Mouse (Mus musculus) small intestine, adult 2 months (tissue): ENCODE measurements around the gene Gm45234.

Experiments used
- CTCF ChIP-seq: fragments of 200-500 bp; IDR thresholded peaks from 2 replicates; pipeline ENCODE4 v1.5.1; 2012; ENCODE audit warnings: low read depth, mild to moderate bottlenecking, control low read depth, inconsistent platforms, low read length, moderate library complexity, mixed read lengths; ENCODE audit not compliant: insufficient replicate concordance, insufficient read length; ENCODE audit errors: extremely low read depth
- POLR2A ChIP-seq: fragments of 200-500 bp; IDR thresholded peaks from 2 replicates; pipeline ENCODE4 v1.6.1; 2012; ENCODE audit warnings: low read depth, mild to moderate bottlenecking, control low read depth, inconsistent platforms, low read length, moderate library complexity

DNA sequence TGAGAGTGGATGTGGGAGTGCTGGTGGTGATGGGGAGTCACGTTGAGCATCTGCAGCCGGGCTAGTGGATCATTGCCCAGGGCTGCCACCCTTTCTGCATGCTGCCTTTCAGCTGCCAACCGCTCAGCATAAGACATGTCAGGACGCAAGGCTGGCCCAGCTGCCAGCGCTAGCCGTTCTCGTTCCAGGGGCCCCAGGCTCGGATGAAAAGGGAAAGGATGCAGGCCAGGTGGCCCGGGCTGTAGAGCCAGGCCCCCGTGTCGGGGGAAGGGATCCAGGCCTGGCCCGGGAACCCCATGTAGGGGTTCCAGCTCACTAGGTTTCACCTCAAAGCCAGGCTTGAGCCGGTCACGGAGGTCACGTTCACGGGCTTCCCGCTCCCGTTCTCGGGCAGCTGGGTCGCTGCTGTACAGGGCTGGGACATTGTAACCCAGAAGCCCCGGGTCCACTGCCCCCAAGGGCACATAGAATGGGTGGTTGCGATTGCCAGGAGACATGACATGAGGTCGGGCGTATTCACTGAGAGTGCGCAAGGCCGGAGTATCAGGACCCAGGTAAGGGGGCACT, 11.0 kb downstream of the Gm45234 start:
- TF ChIP-seq CTCF (no peak), POLR2A (no peak)
